Mouse (Mus musculus): ENCODE measurements around the gene Ube2ql1.

Gene Ube2ql1

DNA sequence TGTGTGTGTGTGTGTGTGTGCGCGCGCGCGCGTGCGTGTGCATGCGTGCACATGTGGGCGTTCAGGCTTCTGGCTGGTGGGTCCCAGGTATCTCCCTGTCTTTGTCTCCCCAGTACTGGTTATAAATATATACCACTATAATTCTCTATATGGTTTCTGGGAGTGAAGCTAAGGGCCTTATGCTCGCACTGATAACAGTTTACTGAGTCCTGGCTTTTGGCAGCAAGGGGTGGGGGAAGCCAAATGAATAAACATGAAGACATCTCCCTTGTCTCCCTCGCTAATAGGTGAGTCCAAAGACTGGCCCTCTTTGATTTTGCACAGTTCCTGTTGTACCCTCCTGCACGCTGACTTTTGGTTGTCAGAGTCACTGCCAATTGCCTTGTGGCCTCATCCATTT, 32.2 kb downstream of the Ube2ql1 start:
- no peak for DNase-seq

DNA sequence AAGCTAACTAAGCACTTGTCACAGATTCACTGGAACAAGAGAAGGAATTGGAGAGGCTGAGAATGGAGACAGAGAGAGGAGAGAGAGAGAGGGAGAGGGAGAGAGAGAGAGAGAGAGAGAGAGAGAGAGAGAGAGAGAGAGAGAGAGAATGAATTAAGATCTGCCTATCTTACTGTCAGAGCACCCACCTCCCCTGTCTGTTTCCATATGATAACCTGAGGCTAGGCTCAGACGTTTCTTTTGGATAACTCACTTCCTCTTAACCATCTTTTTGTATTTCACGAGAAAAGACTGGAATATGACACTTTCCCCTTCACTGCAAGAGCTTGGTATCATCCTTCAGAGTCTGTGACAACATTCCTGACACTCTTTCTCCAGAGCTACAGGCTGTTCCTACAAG, 32.8 kb downstream of the Ube2ql1 start:
- DNase-seq = no peak

- DNase-seq = no peak
Measured at GRCm38 (mm10) chr13:69703505-69703904, 36.2 kb downstream of the Ube2ql1 start.

DNA sequence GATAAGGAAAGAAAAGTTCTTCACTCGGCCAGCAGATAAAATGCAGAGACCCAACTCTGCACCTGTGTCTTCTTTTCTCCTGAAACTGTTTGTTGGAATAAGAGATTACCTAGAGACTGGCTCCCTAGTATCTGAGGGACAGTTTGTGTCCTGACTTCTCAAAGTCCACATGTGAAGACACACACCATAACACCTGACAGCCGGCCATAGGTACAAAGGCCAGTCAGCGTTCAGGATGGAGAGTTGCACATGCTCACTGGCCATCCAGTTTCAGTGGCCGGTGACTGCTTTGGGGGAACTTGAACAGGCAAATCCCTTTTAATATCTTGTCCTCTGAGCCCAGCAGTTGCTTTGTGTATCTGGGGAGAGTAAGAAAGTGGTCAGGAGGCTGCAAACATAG, 38.3 kb downstream of the Ube2ql1 start:
- no peak for DNase-seq

- no peak for DNase-seq
Measured at GRCm38 (mm10) chr13:69700827-69701226, 38.9 kb downstream of the Ube2ql1 start.

GRCm38 (mm10) chr13:69696333-69696991, 43.2 kb downstream of the Ube2ql1 start:
- peak; percentile 95 to 97 for DNase-seq

DNA sequence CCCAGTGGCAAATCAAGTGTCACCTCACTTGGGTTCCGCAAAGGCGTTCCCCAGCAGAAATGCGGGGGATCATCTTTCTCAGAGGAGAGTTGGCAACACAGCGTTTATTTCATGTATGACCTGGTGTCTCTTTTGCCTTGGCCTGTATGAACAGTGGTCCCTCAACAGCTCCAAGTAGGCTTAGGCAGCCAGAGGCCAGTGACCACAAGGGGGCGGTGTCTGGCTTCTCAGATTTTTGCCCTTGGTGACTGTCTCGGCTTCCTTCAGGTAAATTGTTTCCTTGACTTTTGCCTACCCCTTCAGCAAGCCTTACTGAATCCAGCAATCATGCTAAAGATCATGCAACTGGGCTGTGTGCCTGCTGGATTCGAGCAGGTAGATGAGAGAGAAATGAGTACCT, 48.6 kb downstream of the Ube2ql1 start:
- DNase-seq = peak; percentile 81 to 88

- DNase-seq = peak in 1 of 2 experiments; percentile 43
Measured at GRCm38 (mm10) chr13:69687023-69687422, 52.7 kb downstream of the Ube2ql1 start.

DNA sequence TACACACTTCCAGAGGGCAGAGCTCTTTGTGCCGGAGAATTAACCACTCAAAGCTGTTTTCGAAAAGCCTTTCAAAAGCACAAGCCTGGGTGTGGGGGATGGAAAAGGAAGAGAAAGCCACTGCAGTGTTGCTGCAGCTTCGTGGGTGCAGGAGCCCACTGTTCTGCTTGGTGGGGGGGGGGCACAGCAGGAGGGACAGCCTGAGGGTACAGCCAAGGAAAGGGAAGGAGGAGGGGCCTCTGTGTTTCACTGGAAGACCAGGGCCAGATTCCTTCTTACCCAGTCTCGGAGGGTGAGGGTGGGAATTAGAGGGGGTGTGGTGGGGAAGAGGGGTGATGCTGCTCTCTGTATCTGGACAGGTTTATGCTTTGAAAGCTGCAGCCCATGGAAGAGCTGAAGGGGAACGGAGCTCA, 54.3 kb downstream of the Ube2ql1 start:
- DNase-seq = no peak

DNA sequence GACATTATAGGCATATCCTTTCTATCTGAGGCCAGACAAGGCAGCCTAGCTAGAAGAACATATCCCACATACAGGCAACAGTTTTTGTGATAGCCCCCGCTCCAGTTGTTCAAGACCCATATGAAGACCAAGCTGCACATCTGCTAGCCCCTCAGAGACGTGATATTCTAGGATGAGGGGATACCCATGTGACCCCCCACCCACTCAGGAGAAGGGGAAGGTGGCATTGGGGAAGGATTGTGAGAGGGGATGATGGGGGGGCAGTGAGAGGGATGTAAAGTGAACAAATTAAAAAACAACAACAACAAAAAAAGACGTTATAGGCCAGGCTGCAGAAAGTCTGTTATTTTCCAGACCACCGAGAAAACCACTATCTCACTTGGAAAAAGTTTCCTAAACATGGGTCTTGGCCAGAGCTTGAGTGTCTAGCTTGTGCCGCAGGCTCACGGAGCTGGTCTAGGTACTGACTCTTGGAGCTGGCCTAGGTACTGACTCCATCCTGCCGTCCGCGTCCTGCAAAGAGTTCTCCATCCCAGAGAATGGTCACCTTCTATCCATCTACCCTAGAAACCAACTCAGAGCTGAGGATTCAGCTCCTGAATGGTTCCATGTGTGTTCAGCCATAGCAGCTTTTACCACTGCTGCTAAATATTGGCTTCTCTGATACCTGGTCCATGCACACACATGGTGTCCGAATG, 65.6 kb downstream of the Ube2ql1 start:
- no peak for DNase-seq

DNA sequence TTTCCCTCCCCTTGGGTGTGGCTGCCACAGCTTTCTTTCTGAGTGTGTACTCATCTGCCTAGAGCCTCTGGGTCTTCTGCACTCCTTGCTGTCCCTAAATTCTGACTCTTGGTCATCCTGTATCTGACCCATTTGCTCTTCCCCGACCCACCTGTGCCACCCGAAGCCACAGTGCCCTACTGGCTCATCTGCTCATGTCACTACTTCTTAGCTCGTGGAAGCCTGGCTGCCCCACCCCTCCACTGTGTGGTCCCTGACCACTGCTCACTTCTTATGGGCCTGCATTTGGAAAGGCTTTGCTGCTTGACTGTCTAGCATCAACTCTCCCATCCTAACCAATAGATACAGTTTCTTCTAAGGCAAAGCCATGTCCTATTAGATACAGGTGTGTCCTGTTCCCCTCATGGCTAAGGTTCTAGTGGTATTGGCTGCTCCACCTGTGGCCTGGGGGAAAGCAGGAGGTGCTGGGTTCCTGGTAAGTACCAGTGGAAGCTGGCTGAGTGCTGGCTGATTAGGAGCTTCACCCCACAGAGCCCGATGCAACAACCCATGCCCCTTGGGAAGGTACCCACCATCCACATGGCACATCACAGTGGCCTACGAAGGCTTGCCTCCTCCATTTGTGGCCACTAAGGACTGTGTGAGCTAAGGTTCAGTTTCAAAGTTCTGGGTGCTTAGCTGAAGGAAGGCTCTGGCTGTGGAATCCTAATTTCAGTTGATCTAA, 66.3 kb downstream of the Ube2ql1 start:
- no peak for DNase-seq

GRCm38 (mm10) chr13:69672565-69672964, 67.1 kb downstream of the Ube2ql1 start:
- DNase-seq = no peak

DNA sequence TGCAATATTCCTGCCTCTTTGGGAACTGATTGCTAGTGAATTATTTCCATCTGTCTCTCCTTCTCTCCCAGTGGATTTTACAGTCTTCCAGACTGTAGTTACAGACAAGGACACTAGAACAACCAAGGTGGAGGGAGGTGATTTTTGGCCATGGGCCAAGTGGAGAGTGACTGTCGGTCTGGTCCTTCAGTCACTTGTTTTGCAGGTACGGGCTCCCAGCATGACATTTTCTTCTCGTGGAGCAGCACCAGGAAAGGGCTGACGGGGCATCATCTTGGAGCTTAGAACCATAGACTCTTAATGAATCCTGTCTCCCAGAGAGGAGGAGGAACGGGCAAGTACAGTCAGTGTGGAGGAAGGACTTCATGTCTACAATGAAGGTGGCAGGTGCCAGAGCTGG, 67.6 kb downstream of the Ube2ql1 start:
- DNase-seq = no peak

GRCm38 (mm10) chr13:69654508-69654907, 85.2 kb downstream of the Ube2ql1 start:
- DNase-seq = no peak
